Mouse (Mus musculus): ENCODE data around the gene Zfhx2. TPM values are rescaled to one million over a fixed set of nuclear protein-coding genes. Genes with fewer than 3 reads are reported as not detected.

The Zfhx2 gene
- total and polyA plus RNA-seq, 3 experiments = 0.42 to 3.2 TPM; not detected in 1

DNA sequence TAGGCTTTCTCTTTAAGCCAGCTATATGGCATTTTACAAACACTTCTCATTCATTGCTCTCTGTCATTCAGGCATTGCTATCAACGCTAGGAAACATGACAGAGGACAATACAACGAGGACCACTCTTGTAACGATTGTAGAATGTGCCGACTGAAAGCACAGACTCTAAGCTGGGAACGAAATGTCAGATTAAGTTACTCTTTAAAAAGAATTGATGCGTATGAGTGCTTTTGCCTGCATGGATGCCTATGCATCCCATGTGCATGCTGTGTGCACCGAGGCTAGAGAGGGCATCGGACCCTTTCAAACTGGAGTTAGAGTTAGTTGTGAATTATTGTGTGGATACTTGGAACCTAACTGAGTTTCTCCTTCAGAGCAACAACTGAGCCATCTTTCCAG, 43.6 kb upstream of the Zfhx2 start:
- Histone ChIP-seq H3K9ac (ENCODE audit: control insufficient read depth, low read depth, low read length, poor library complexity, severe bottlenecking) (no peak overlapping the region), H3K4me1 (ENCODE audit: control insufficient read depth in 1 of 2, insufficient read depth in 2 of 2, low read length in 2 of 2) (no peaks in the 10 kb centered on the region), H3K27me3 (ENCODE audit: control insufficient read depth in 1 of 2, insufficient read depth in 2 of 2, low read length in 2 of 2) (peaks cover 10 to 11% of the 10 kb centered on the region in 2 experiments), H3K9me3 (replicated peaks; ENCODE audit: insufficient read depth, low read length) (no peaks in the 10 kb centered on the region), H3K27ac (ENCODE audit: control insufficient read depth, low read depth, low read length) (no peak overlapping the region), H3K79me2 (ENCODE audit: control insufficient read depth, insufficient read depth, low read length, poor library complexity) (no peaks in the 10 kb centered on the region), H3K4me3 (ENCODE audit: control insufficient read depth in 1 of 2, insufficient read depth in 1 of 2, low read depth in 2 of 2, low read length in 2 of 2) (no peak overlapping the region), H3K36me3 (ENCODE audit: control insufficient read depth in 1 of 2, insufficient read depth in 2 of 2, low read length in 2 of 2) (no peaks in the 10 kb centered on the region)
- DNase-seq (ENCODE audit: low read depth, low spot score) = no peak
- no peak for TF ChIP-seq MYB (IDR thresholded peaks at IDR 0.05; ENCODE audit: low read depth, low read length)
- TF ChIP-seq NELFE (IDR thresholded peaks at IDR 0.05; ENCODE audit: low read depth, low read length) = no peak
- no peak for TF ChIP-seq USF1 (IDR thresholded peaks at IDR 0.05; ENCODE audit: low read depth, low read length)
- TF ChIP-seq MXI1 (IDR thresholded peaks at IDR 0.05; ENCODE audit: low read depth, low read length) = no peak
- no peak for TF ChIP-seq MEF2A (IDR thresholded peaks at IDR 0.05; ENCODE audit: extremely low read depth, insufficient replicate concordance, low read depth, low read length, poor library complexity, severe bottlenecking)
- no peak for TF ChIP-seq E2F4 (IDR thresholded peaks at IDR 0.05; ENCODE audit: borderline replicate concordance, low read depth, low read length)
- no peak for TF ChIP-seq SMC3 (IDR thresholded peaks at IDR 0.05; ENCODE audit: low read depth, low read length)

DNA sequence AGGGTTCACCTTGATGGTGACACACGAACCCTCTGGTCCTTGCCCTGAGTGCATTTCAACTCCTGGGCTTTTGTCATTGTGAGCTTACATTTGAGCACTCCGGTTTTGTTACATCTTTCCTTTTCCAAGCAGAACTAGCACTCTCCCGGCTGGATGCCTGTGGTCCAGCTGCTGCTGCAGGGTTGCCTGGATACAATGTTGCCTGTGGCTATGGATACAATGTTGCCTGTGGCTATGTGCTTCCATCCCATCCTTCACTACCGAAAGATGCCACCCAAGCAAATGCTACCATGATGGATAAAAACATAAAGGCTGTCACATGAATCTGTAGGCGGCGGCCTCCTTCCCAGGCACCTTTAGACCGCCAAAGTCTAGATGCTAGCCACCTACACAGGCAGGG, 34.4 kb upstream of the Zfhx2 start:
- no peaks in the 10 kb centered on the region for H3K79me2 ChIP-seq (ENCODE audit: control insufficient read depth, insufficient read depth, low read length, poor library complexity)
- no peak overlapping the region for H3K4me3 ChIP-seq (ENCODE audit: control insufficient read depth in 1 of 2, insufficient read depth in 1 of 2, low read depth in 2 of 2, low read length in 2 of 2)
- H3K36me3 ChIP-seq (ENCODE audit: control insufficient read depth in 1 of 2, insufficient read depth in 2 of 2, low read length in 2 of 2) = no peaks in the 10 kb centered on the region
- H3K9me3 ChIP-seq (replicated peaks; ENCODE audit: insufficient read depth, low read length) = no peaks in the 10 kb centered on the region
- H3K27me3 ChIP-seq (ENCODE audit: control insufficient read depth in 1 of 2, insufficient read depth in 2 of 2, low read length in 2 of 2) = peaks cover 10 to 14% of the 10 kb centered on the region in 2 experiments
- no peak overlapping the region for H3K9ac ChIP-seq (ENCODE audit: control insufficient read depth, low read depth, low read length, poor library complexity, severe bottlenecking)
- TF ChIP-seq NRF1 (IDR thresholded peaks at IDR 0.05; ENCODE audit: insufficient read depth, low read depth, low read length, poor library complexity, severe bottlenecking) = no peak
- TF ChIP-seq USF2 (IDR thresholded peaks at IDR 0.05; ENCODE audit: borderline replicate concordance in 1 of 2, insufficient read depth in 1 of 2, low read depth in 1 of 2, low read length in 2 of 2) = no peak
- no peak for TF ChIP-seq JUND (IDR thresholded peaks at IDR 0.05; ENCODE audit: low read depth, low read length)
- TF ChIP-seq KAT2A (conservative IDR thresholded peaks at IDR 0.05; ENCODE audit: low read depth, low read length) = no peak
- TF ChIP-seq ZC3H11A (IDR thresholded peaks at IDR 0.05; ENCODE audit: low read depth, low read length) = no peak
- no peak for TF ChIP-seq ZNF384 (IDR thresholded peaks at IDR 0.05; ENCODE audit: low read depth, low read length)
- no peak for TF ChIP-seq SIN3A (IDR thresholded peaks at IDR 0.05; ENCODE audit: low read length)
- TF ChIP-seq RAD21 (IDR thresholded peaks at IDR 0.05; ENCODE audit: low read depth, low read length) = no peak
- TF ChIP-seq UBTF (IDR thresholded peaks at IDR 0.05; ENCODE audit: borderline replicate concordance, insufficient read depth, low read depth, low read length) = no peak
- no peak for TF ChIP-seq NELFE (IDR thresholded peaks at IDR 0.05; ENCODE audit: low read depth, low read length)
- no peak for TF ChIP-seq ZKSCAN1 (IDR thresholded peaks at IDR 0.05; ENCODE audit: low read depth, low read length)
- no peak for TF ChIP-seq POLR2AphosphoS5 (IDR thresholded peaks at IDR 0.05; ENCODE audit: borderline replicate concordance, low read depth, low read length)
- TF ChIP-seq CTCF (IDR thresholded peaks at IDR 0.05 in 2 of 3, conservative IDR thresholded peaks at IDR 0.05 in 1 of 3; ENCODE audit: control insufficient read depth in 1 of 3, insufficient read depth in 1 of 3, low read depth in 2 of 3, low read length in 3 of 3, poor library complexity in 1 of 3, severe bottlenecking in 1 of 3) = no peak
- TF ChIP-seq CHD1 (IDR thresholded peaks at IDR 0.05; ENCODE audit: low read depth, low read length) = no peak
- TF ChIP-seq MAFK (IDR thresholded peaks at IDR 0.05; ENCODE audit: borderline replicate concordance, low read depth, low read length) = no peak
- no peak for TF ChIP-seq BHLHE40 (IDR thresholded peaks at IDR 0.05; ENCODE audit: borderline replicate concordance, low read depth, low read length)
- no peak for TF ChIP-seq EP300 (IDR thresholded peaks at IDR 0.05; ENCODE audit: low read depth in 1 of 2, low read length in 2 of 2)
- H3K4me1 ChIP-seq (ENCODE audit: control insufficient read depth in 1 of 2, insufficient read depth in 2 of 2, low read length in 2 of 2) = no peaks in the 10 kb centered on the region
- H3K27ac ChIP-seq (ENCODE audit: control insufficient read depth, low read depth, low read length) = no peak overlapping the region
- no peak for DNase-seq (ENCODE audit: low read depth, low spot score)

Data from MEL (cell line).